Comparison of ENCODE assay signal across 27 mouse cellular contexts in genomic region chr5:135656046-135656445, GRCm38 (mm10). TPM values are rescaled to one million over a fixed set of nuclear protein-coding genes. Genes with fewer than 3 reads are reported as not detected.
A peak's percentile ranks its signal among the peaks of the same experiment; 100 is the strongest.
DNase-seq lines count a peak whose midpoint lies in the region; ATAC-seq and TF ChIP-seq lines count a peak whose summit lies in the region.
"Had no signal": no experiment of that assay in that cellular context is flagged by ENCODE, and none has a peak within 500 bp of the region (broad histone marks: within the 10 kb centered on the region; RNA-seq: fewer than 3 reads in every experiment).

No protein-coding gene starts in this region.

- peak; percentile 94 for DNase-seq in heart, adult 11 months
- DNase-seq in heart, adult 9 months (ENCODE audit: low spot score in 2 of 2), result no peak
- peak; percentile 27 for DNase-seq in midbrain, postnatal 0 days (ENCODE audit: low spot score)
- no peak for DNase-seq in midbrain, embryonic 14.5 days
- no peak for DNase-seq in ES-E14 (ENCODE audit: low read depth, low spot score)
- no peak for DNase-seq in neural tube, embryonic 10.5 days (ENCODE audit: extremely low spot score, low spot score)
- DNase-seq: adrenal gland, postnatal 25 days; cerebellum, adult 11-12 months; cerebellum, adult 8-10 months; cerebellum, postnatal 10 days; cerebellum, postnatal 36 days; embryo, embryonic 11 days; gastrocnemius, postnatal 10 days; gastrocnemius, postnatal 36 days; heart, postnatal 36 days; kidney, adult 11 months had no signal

- no peaks in the 10 kb centered on the region for H3K36me3 ChIP-seq in midbrain, postnatal 0 days (ENCODE audit: insufficient read depth, low read length)
- no peaks in the 10 kb centered on the region for H3K36me3 ChIP-seq in midbrain, embryonic 14.5 days (ENCODE audit: control insufficient read depth, insufficient read depth, low read length)
- H3K36me3 ChIP-seq in ES-E14 (ENCODE audit: control insufficient read depth, insufficient read depth, low read length, poor library complexity, severe bottlenecking), result no peaks in the 10 kb centered on the region
- H3K36me3 ChIP-seq: embryonic facial prominence, embryonic 10.5 days; embryonic facial prominence, embryonic 13.5 days; forebrain, embryonic 12.5 days; forebrain, embryonic 15.5 days; hindbrain, embryonic 10.5 days; hindbrain, embryonic 13.5 days; intestine, embryonic 15.5 days had no signal

- in situ Hi-C loops in ES-E14 (cut with MboI; ENCODE audit: low sequenced_read_pairs in 2 of 2, unreplicated experiment in 2 of 2), result no loop called here

- H3K4me2 ChIP-seq in midbrain, postnatal 0 days (ENCODE audit: low read depth, low read length, poor library complexity, severe bottlenecking), result no peak overlapping the region
- H3K4me2 ChIP-seq in midbrain, embryonic 14.5 days (ENCODE audit: low read length), result no peak overlapping the region
- H3K4me2 ChIP-seq: embryonic facial prominence, embryonic 13.5 days; forebrain, embryonic 12.5 days; forebrain, embryonic 15.5 days; heart, embryonic 11.5 days; hindbrain, embryonic 13.5 days; intestine, embryonic 15.5 days had no signal

- TF ChIP-seq CTCF in midbrain, postnatal 0 days (IDR thresholded peaks at IDR 0.05), result no peak

- no peaks in the 10 kb centered on the region for H3K27me3 ChIP-seq in midbrain, postnatal 0 days (ENCODE audit: insufficient read depth, low read length)
- H3K27me3 ChIP-seq in midbrain, embryonic 14.5 days (ENCODE audit: control insufficient read depth, insufficient read depth, low read length), result no peaks in the 10 kb centered on the region
- H3K27me3 ChIP-seq: embryonic facial prominence, embryonic 13.5 days; forebrain, embryonic 12.5 days; forebrain, embryonic 15.5 days; hindbrain, embryonic 13.5 days; intestine, embryonic 15.5 days had no signal

- no peak for ATAC-seq in midbrain, postnatal 0 days (ENCODE audit: low FRiP score)
- no peak for ATAC-seq in midbrain, embryonic 14.5 days (ENCODE audit: low FRiP score, low TSS enrichment)
- ATAC-seq: CD4-positive, CD25-positive, alpha-beta regulatory T cell, adult 4 months; forebrain, embryonic 15.5 days; hindbrain, embryonic 16.5 days; intestine, embryonic 15.5 days had no signal

- no peak overlapping the region for H3K4me3 ChIP-seq in midbrain, postnatal 0 days (ENCODE audit: low read depth, low read length)
- no peak overlapping the region for H3K4me3 ChIP-seq in midbrain, embryonic 14.5 days (replicated peaks; ENCODE audit: low read depth, low read length)
- H3K4me3 ChIP-seq in ES-E14 (ENCODE audit: insufficient read depth in 1 of 2, low read depth in 1 of 2, low read length in 2 of 2, poor library complexity in 1 of 2, severe bottlenecking in 1 of 2), result no peak overlapping the region
- H3K4me3 ChIP-seq: embryonic facial prominence, embryonic 10.5 days; embryonic facial prominence, embryonic 13.5 days; erythroblast, embryonic 14.5 days; forebrain, embryonic 12.5 days; forebrain, embryonic 15.5 days; hindbrain, embryonic 10.5 days; hindbrain, embryonic 13.5 days; intestine, embryonic 15.5 days had no signal

- H3K9ac ChIP-seq in midbrain, postnatal 0 days (replicated peaks; ENCODE audit: low read length, poor library complexity, severe bottlenecking), result no peak overlapping the region
- no peak overlapping the region for H3K9ac ChIP-seq in midbrain, embryonic 14.5 days (replicated peaks; ENCODE audit: low read length)
- H3K9ac ChIP-seq in ES-E14 (ENCODE audit: insufficient read depth, low read depth, low read length, poor library complexity, severe bottlenecking), result no peak overlapping the region; the same call in 1 of the 2 replicates
- H3K9ac ChIP-seq: embryonic facial prominence, embryonic 13.5 days; forebrain, embryonic 12.5 days; forebrain, embryonic 15.5 days; hindbrain, embryonic 13.5 days; intestine, embryonic 15.5 days had no signal

- H3K9me3 ChIP-seq in midbrain, postnatal 0 days (ENCODE audit: low read length), result no peaks in the 10 kb centered on the region
- no peaks in the 10 kb centered on the region for H3K9me3 ChIP-seq in midbrain, embryonic 14.5 days (ENCODE audit: control insufficient read depth, low read length)
- no peaks in the 10 kb centered on the region for H3K9me3 ChIP-seq in ES-E14 (ENCODE audit: control insufficient read depth, insufficient read depth, low read depth, low read length)
- H3K9me3 ChIP-seq: embryonic facial prominence, embryonic 10.5 days; forebrain, embryonic 12.5 days; forebrain, embryonic 15.5 days; hindbrain, embryonic 10.5 days; intestine, embryonic 15.5 days had no signal

- no peak overlapping the region for H3K27ac ChIP-seq in midbrain, postnatal 0 days (ENCODE audit: low read depth, low read length)
- H3K27ac ChIP-seq in midbrain, embryonic 14.5 days (replicated peaks; ENCODE audit: low read depth, low read length), result no peak overlapping the region
- H3K27ac ChIP-seq in ES-E14 (ENCODE audit: insufficient read depth, low read depth, low read length, poor library complexity, severe bottlenecking), result peak overlapping the region; percentile 24; the same call in 1 of the 2 replicates
- H3K27ac ChIP-seq: embryonic facial prominence, embryonic 10.5 days; embryonic facial prominence, embryonic 13.5 days; forebrain, embryonic 12.5 days; forebrain, embryonic 15.5 days; hindbrain, embryonic 10.5 days; hindbrain, embryonic 13.5 days; intestine, embryonic 15.5 days had no signal

- 89% methylated on average over 5 of the region's 5 CpGs for WGBS in midbrain, postnatal 0 days
- 91% methylated on average over 5 of the region's 5 CpGs for WGBS in midbrain, embryonic 14.5 days

- H3K4me1 ChIP-seq in midbrain, postnatal 0 days (ENCODE audit: insufficient read depth, low read length), result no peaks in the 10 kb centered on the region
- H3K4me1 ChIP-seq in midbrain, embryonic 14.5 days (ENCODE audit: control insufficient read depth, insufficient read depth, low read length), result no peaks in the 10 kb centered on the region
- peaks cover 9 to 37% of the 10 kb centered on the region in 2 experiments for H3K4me1 ChIP-seq in ES-E14 (ENCODE audit: control insufficient read depth in 2 of 2, insufficient read depth in 2 of 2, low read length in 2 of 2, poor library complexity in 1 of 2)
- H3K4me1 ChIP-seq: embryonic facial prominence, embryonic 13.5 days; forebrain, embryonic 12.5 days; forebrain, embryonic 15.5 days; hindbrain, embryonic 13.5 days; intestine, embryonic 15.5 days had no signal

TF ChIP-seq in ES-E14, 5 proteins besides CTCF, POLR2A, EP300 and RAD21:
- no peak for TF ChIP-seq ZNF384 (IDR thresholded peaks at IDR 0.05; ENCODE audit: low read depth, low read length)
- TF ChIP-seq CHD2 (IDR thresholded peaks at IDR 0.05; ENCODE audit: low read depth, low read length), result no peak
- TF ChIP-seq MAFK (IDR thresholded peaks at IDR 0.05; ENCODE audit: insufficient read depth, low read depth, low read length), result no peak
- no peak for TF ChIP-seq ZC3H11A (IDR thresholded peaks at IDR 0.05; ENCODE audit: borderline replicate concordance, low read depth, low read length)
- TF ChIP-seq HCFC1 (IDR thresholded peaks at IDR 0.05; ENCODE audit: borderline replicate concordance, insufficient read depth, low read length), result no peak
TF ChIP-seq in ES-E14: peak in this region for 0.

RNA-seq across cellular contexts. Expression of gene Por, which starts 13.8 kb away (rescaled TPM):
- 75.2 and 85.5 TPM in 2 replicates for total RNA-seq in midbrain, postnatal 0 days (2014; rRNA removed)
- polyA plus RNA-seq in midbrain, postnatal 0 days (2015; fragmentation: Nextera tagmentation; extraction: Ambion mirVana), result 94.1 and 96.5 TPM in 2 replicates
- 96.8 and 106 TPM in 2 replicates for polyA plus RNA-seq in midbrain, embryonic 14.5 days (2014; fragmentation: Nextera tagmentation; extraction: Ambion mirVana)
- 125 and 153 TPM in 2 replicates for total RNA-seq in ES-E14 (2012; rRNA removed)

RNA-seq across cellular contexts. Expression of gene Rhbdd2, which starts 23.6 kb away (rescaled TPM):
- total RNA-seq in midbrain, postnatal 0 days (2014; rRNA removed), result 31.3 and 31.8 TPM in 2 replicates
- 136 and 143 TPM in 2 replicates for polyA plus RNA-seq in midbrain, postnatal 0 days (2015; fragmentation: Nextera tagmentation; extraction: Ambion mirVana)
- 94.0 and 99.5 TPM in 2 replicates for polyA plus RNA-seq in midbrain, embryonic 14.5 days (2014; fragmentation: Nextera tagmentation; extraction: Ambion mirVana)
- total RNA-seq in ES-E14 (2012; rRNA removed), result 15.7 and 16.7 TPM in 2 replicates

Comparison
In these comparisons a context has a peak if more than half of its experiments do, and no peak if none do; other contexts are left out.
1. DNase-seq: peak in heart, adult 11 months (single experiment) and midbrain, postnatal 0 days (single experiment); none in heart, adult 9 months (0 of 2), midbrain, embryonic 14.5 days (single experiment), ES-E14 (single experiment) and neural tube, embryonic 10.5 days (single experiment).